Mouse (Mus musculus): ENCODE measurements around the gene Wdr82.

DNA sequence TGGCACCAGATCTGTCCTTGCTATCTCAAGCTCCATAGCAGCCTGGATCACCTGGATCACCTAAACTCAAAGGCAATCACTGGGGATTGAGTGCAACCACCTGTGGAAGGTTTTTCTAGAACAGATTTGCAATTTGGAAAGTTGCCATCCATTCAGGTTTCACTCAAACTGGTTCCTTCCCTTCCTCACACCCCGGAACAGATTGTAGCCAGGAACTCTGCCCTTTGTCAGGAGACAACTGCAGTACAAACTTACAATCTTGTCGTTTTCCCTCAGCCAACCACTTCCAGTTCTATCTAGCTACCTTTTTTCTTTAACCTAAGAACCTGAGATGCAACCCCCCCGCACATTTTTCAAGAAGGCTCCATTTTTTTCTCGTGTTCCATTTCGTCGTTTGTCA, 811 bp upstream of the Wdr82 start:
- no peak for TF ChIP-seq CHD2 (IDR thresholded peaks at IDR 0.05; ENCODE audit: low read depth, low read length)
- no peak for TF ChIP-seq HCFC1 (IDR thresholded peaks at IDR 0.05; ENCODE audit: borderline replicate concordance, insufficient read depth, low read length)
- TF ChIP-seq ZNF384 (IDR thresholded peaks at IDR 0.05; ENCODE audit: low read depth, low read length) = no peak

Measured in ES-E14 (cell line).